Mouse (Mus musculus): ENCODE measurements at regions not wholly inside any gene's neighbourhood (a gene's known extent, or its start where the extent isn't known, plus 50 kb on each side); places are given as distances from the start of the nearest gene placed in this dataset.

GRCm38 (mm10) chr10:96392836-96393235 lies 224.0 kb upstream of the Btg1 start:
- DNase-seq (ENCODE audit: low spot score) (no peak), ATAC-seq (ENCODE audit: extremely low read depth, insufficient number of reproducible peaks, low FRiP score, poor library complexity, severe bottlenecking) (no peak)
- H3K36me3 ChIP-seq (replicated peaks) = no peaks in the 10 kb centered on the region
- no peak overlapping the region for H3K4me3 ChIP-seq (ENCODE audit: low read depth, low read length)
- H3K4me1 ChIP-seq (ENCODE audit: insufficient read depth, low read depth, low read length) = no peaks in the 10 kb centered on the region
- TF ChIP-seq TAL1 (conservative IDR thresholded peaks at IDR 0.05; ENCODE audit: low read depth, low read length) (no peak), CTCF (IDR thresholded peaks at IDR 0.05; ENCODE audit: low read depth, low read length) (no peak), GATA1 (IDR thresholded peaks at IDR 0.05; ENCODE audit: borderline replicate concordance, low read length) (no peak), POLR2AphosphoS5 (IDR thresholded peaks at IDR 0.05; ENCODE audit: insufficient replicate concordance, low read depth, low read length) (no peak), GATA2 (IDR thresholded peaks at IDR 0.05; ENCODE audit: borderline replicate concordance, low read depth, low read length) (no peak)
- no peaks in the 10 kb centered on the region for H3K27me3 ChIP-seq (ENCODE audit: insufficient read depth, low read length)
- peaks cover 40% of the 10 kb centered on the region for H3K9me3 ChIP-seq (replicated peaks)

DNA sequence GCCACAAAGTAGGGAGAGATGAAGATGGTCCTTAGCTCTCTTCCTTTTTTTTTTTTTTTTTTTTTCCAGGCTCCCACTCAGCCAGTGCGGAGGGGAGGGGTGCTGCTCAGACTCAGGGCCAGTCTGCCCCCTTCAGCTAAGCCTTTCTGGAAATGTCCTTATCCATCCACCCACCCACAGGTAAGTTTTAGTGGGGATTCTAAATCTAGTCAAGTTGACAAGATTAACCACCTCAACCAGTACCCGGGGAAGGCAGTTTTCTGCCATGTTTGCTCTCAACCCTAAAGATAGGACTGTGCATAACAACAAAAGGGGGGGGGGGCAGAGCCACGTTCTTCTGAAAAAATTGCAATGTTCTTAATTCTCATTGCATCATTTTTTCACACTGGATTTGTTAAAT lies 222.6 kb upstream of the Btg1 start:
- H3K4me3 ChIP-seq (ENCODE audit: low read depth, low read length) = no peak overlapping the region
- no peak for ATAC-seq (ENCODE audit: extremely low read depth, insufficient number of reproducible peaks, low FRiP score, poor library complexity, severe bottlenecking)
- TF ChIP-seq GATA1 (IDR thresholded peaks at IDR 0.05; ENCODE audit: borderline replicate concordance, low read length) (no peak), TAL1 (conservative IDR thresholded peaks at IDR 0.05; ENCODE audit: low read depth, low read length) (no peak), POLR2AphosphoS5 (IDR thresholded peaks at IDR 0.05; ENCODE audit: insufficient replicate concordance, low read depth, low read length) (no peak)
- no peaks in the 10 kb centered on the region for H3K27me3 ChIP-seq (ENCODE audit: insufficient read depth, low read length)
- H3K36me3 ChIP-seq (replicated peaks) = no peaks in the 10 kb centered on the region
- H3K9me3 ChIP-seq (replicated peaks) = peaks cover 45% of the 10 kb centered on the region
- no peak for DNase-seq (ENCODE audit: low spot score)
- no peaks in the 10 kb centered on the region for H3K4me1 ChIP-seq (ENCODE audit: insufficient read depth, low read depth, low read length)

GRCm38 (mm10) chr10:96395017-96395416 lies 221.8 kb upstream of the Btg1 start:
- Histone ChIP-seq H3K27me3 (ENCODE audit: insufficient read depth, low read length) (no peaks in the 10 kb centered on the region), H3K36me3 (replicated peaks) (no peaks in the 10 kb centered on the region), H3K4me3 (ENCODE audit: low read depth, low read length) (no peak overlapping the region), H3K9me3 (replicated peaks) (peaks cover 51% of the 10 kb centered on the region), H3K4me1 (ENCODE audit: insufficient read depth, low read depth, low read length) (no peaks in the 10 kb centered on the region)
- DNase-seq (ENCODE audit: low spot score) = no peak
- no peak for TF ChIP-seq TAL1 (conservative IDR thresholded peaks at IDR 0.05; ENCODE audit: low read depth, low read length)
- TF ChIP-seq POLR2AphosphoS5 (IDR thresholded peaks at IDR 0.05; ENCODE audit: insufficient replicate concordance, low read depth, low read length) = no peak
- TF ChIP-seq CTCF (IDR thresholded peaks at IDR 0.05; ENCODE audit: low read depth, low read length) = no peak
- no peak for TF ChIP-seq GATA2 (IDR thresholded peaks at IDR 0.05; ENCODE audit: borderline replicate concordance, low read depth, low read length)
- ATAC-seq (ENCODE audit: extremely low read depth, insufficient number of reproducible peaks, low FRiP score, poor library complexity, severe bottlenecking) = no peak

DNA sequence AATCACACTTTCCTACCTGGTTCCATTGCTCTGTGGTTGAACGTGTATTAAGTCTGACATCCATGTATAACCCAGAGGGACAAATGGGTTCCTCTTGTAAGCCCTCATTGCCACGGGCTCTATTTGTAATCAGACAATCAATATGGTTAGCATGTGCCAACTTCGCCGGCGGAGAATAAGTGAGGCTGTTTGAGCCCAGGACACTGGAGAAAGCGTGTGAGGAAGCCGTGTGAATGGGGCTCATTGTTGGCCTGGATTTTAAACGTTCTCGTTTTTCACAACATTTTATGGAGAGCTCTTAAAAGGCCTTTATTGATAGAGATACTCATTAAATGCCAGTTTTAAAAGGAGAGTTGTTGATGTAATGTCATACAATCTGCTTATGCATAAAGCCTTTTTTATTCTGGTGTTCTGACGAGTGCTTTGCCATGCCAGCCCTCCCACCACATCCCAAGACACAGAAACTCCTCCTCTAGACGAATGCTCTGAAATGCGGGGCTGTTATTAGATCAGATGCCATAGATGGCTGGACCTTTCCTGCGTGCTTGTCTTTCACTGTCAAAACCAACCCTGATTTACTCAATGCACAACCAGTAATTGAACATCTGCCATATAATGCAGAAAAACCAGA lies 218.8 kb upstream of the Btg1 start:
- ATAC-seq (ENCODE audit: extremely low read depth, insufficient number of reproducible peaks, low FRiP score, poor library complexity, severe bottlenecking) (no peak), DNase-seq (ENCODE audit: low spot score) (no peak)
- H3K9me3 ChIP-seq (replicated peaks) = peaks cover 54% of the 10 kb centered on the region
- TF ChIP-seq POLR2AphosphoS5 (IDR thresholded peaks at IDR 0.05; ENCODE audit: insufficient replicate concordance, low read depth, low read length) = no peak
- no peak for TF ChIP-seq GATA2 (IDR thresholded peaks at IDR 0.05; ENCODE audit: borderline replicate concordance, low read depth, low read length)
- no peak for TF ChIP-seq CTCF (IDR thresholded peaks at IDR 0.05; ENCODE audit: low read depth, low read length)
- no peak for TF ChIP-seq GATA1 (IDR thresholded peaks at IDR 0.05; ENCODE audit: borderline replicate concordance, low read length)
- no peak for TF ChIP-seq TAL1 (conservative IDR thresholded peaks at IDR 0.05; ENCODE audit: low read depth, low read length)
- no peak overlapping the region for H3K4me3 ChIP-seq (ENCODE audit: low read depth, low read length)
- no peaks in the 10 kb centered on the region for H3K4me1 ChIP-seq (ENCODE audit: insufficient read depth, low read depth, low read length)
- no peaks in the 10 kb centered on the region for H3K36me3 ChIP-seq (replicated peaks)
- no peaks in the 10 kb centered on the region for H3K27me3 ChIP-seq (ENCODE audit: insufficient read depth, low read length)

DNA sequence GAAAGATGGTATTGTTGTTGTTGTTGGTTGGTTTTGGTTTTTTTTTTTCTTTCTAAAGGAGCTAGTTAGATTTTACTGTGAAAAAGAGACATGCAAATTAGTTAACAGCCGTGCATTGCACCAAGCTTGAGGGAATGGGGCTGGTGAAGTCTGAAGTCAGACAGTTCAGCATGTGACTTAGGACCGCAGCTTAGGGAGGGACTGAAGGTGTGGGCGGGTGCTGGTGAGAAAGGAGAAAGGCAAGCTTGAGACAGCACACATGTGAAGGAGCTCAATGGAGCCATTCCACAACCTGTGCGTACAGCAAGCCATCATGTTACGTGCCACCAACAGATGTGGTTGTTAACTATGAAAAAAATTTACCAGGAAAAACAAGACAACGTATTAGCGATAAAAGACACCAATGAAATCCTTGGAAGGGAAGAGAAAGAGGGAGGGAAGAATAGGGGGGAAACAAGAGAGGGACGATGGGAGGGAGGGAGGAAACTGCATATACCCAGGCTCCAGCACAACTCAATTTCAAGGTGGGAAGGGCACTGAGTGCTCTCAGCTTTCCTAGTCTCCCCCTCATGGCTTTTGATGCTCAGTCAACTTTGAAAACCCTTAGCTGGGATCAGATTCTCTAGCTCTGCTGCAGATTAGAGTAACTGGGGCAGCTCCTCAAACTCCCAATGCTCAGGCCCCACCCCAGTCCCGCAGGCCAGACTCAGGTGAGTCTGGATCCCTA lies 218.1 kb upstream of the Btg1 start:
- no peak for ATAC-seq (ENCODE audit: extremely low read depth, insufficient number of reproducible peaks, low FRiP score, poor library complexity, severe bottlenecking)
- H3K4me1 ChIP-seq (ENCODE audit: insufficient read depth, low read depth, low read length) = no peaks in the 10 kb centered on the region

DNA sequence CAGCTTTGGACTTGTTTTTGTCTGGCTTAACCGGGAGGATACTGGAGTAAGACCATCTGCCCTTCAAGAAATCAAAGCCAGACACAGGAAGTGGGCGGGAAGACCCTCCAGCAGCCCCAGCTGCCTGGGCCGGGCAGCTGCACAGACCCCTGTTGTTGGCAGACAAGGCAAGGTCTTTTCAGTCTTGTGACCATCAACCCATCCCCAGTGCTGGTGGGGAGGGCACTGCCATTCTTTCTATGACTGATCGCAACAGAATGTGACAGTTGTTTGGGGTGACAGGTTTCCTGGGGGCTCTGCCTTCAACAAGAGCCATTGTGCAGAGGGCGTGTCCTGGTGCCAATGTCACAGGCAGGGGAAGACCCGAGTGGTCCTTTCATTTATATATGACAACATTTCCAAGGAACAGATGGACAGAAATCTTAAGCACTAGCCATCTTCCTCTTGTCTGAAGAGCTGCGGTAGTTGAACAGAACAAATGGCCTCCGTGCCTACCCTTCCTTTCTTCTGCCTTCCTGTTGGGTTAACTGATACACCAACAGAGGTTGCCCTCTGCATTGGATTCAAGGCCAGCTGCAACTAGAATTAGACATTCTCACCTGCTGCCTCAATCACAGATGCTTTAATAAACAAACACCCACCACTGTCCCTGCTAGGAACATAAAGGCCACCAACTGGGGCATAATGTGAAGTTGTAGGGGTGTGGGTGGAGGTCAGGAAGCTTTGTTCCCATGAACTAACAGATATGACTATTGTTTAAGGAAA lies 217.0 kb upstream of the Btg1 start:
- ATAC-seq (ENCODE audit: extremely low read depth, insufficient number of reproducible peaks, low FRiP score, poor library complexity, severe bottlenecking) (no peak), DNase-seq (ENCODE audit: low spot score) (no peak)
- Histone ChIP-seq H3K36me3 (replicated peaks) (no peaks in the 10 kb centered on the region), H3K27me3 (ENCODE audit: insufficient read depth, low read length) (no peaks in the 10 kb centered on the region), H3K9me3 (replicated peaks) (peaks cover 50% of the 10 kb centered on the region), H3K4me1 (ENCODE audit: insufficient read depth, low read depth, low read length) (no peaks in the 10 kb centered on the region), H3K4me3 (ENCODE audit: low read depth, low read length) (no peak overlapping the region)
- no peak for TF ChIP-seq POLR2AphosphoS5 (IDR thresholded peaks at IDR 0.05; ENCODE audit: insufficient replicate concordance, low read depth, low read length)
- TF ChIP-seq CTCF (IDR thresholded peaks at IDR 0.05; ENCODE audit: low read depth, low read length) = no peak
- TF ChIP-seq GATA2 (IDR thresholded peaks at IDR 0.05; ENCODE audit: borderline replicate concordance, low read depth, low read length) = no peak
- no peak for TF ChIP-seq TAL1 (conservative IDR thresholded peaks at IDR 0.05; ENCODE audit: low read depth, low read length)
- no peak for TF ChIP-seq GATA1 (IDR thresholded peaks at IDR 0.05; ENCODE audit: borderline replicate concordance, low read length)

More for the DNA sequence above, 218.1 kb upstream of the Btg1 start:
- Histone ChIP-seq H3K4me3 (ENCODE audit: low read depth, low read length) (no peak overlapping the region), H3K36me3 (replicated peaks) (no peaks in the 10 kb centered on the region), H3K9me3 (replicated peaks) (peaks cover 51% of the 10 kb centered on the region), H3K27me3 (ENCODE audit: insufficient read depth, low read length) (no peaks in the 10 kb centered on the region)
- DNase-seq (ENCODE audit: low spot score) = no peak
- TF ChIP-seq GATA1 (IDR thresholded peaks at IDR 0.05; ENCODE audit: borderline replicate concordance, low read length) = no peak
- no peak for TF ChIP-seq GATA2 (IDR thresholded peaks at IDR 0.05; ENCODE audit: borderline replicate concordance, low read depth, low read length)
